Mouse (Mus musculus): ENCODE measurements around the gene Slc5a4a.

Slc5a4a gene

DNA sequence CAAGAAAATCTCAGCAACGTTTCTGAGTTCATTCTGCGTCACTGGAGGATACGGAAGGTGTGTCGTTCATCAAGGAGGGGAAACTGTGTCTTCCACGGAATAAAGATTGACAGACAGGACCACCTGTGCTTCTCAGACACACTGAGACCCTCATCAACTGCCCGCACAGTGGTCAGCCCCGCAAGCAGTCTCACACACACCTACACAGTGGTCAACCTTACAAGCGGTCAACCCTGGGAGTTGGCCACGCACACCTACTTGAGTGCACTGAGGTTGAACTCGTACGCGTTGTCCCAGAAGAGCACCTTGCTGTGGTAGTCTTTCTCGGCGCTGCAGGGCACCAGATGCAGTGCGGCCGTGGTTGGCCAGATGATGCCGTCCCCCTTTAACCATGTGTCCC lies 69.8 kb downstream of the Slc5a4a start:
- in situ Hi-C loops (cut with MboI, MseI), result no loop called here

- in situ Hi-C loops (cut with MboI, MseI), result no loop called here
Measured at GRCm38 (mm10) chr10:76218240-76218639, 71.0 kb downstream of the Slc5a4a start.

DNA sequence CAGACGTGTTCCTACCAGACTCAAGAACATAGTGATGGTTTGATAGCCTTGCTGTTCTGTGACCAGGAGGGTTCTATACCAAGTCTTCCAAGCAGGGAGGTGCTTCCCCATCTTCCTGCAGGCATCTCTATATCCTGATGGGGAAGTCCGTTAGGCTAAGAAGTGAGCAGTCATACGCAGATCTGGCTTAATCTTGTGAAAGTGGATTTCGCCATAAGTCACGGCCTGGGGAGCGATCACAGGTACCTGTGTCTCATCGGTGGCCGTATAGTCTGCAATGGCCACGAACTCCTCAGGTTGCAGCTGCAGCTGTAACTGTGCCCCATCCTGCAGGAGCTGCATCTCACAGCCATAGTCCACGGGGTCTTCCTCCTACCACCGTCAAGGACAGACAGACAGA lies 78.7 kb downstream of the Slc5a4a start:
- in situ Hi-C loops (cut with MboI, MseI), result no loop called here

DNA sequence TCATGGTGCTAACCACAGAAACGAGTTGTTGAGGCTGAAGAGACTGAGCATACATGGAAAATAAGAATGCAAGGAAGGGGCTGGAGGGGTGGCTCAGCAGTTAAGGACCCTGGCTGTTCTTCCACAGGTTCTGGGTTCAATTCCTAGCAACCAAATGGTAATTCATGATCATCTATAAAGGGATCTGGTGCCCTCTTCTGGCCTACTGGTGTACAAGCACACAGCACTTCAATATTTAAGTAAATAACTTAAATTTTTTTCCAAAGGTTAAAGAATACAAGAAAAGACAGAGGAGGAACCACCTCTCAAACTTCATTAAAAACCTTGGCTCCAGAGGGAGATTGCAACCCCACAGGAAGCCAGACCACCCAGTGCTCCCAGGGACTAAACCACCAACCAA lies 82.4 kb downstream of the Slc5a4a start:
- in situ Hi-C loops (cut with MboI, MseI), result no loop called here

DNA sequence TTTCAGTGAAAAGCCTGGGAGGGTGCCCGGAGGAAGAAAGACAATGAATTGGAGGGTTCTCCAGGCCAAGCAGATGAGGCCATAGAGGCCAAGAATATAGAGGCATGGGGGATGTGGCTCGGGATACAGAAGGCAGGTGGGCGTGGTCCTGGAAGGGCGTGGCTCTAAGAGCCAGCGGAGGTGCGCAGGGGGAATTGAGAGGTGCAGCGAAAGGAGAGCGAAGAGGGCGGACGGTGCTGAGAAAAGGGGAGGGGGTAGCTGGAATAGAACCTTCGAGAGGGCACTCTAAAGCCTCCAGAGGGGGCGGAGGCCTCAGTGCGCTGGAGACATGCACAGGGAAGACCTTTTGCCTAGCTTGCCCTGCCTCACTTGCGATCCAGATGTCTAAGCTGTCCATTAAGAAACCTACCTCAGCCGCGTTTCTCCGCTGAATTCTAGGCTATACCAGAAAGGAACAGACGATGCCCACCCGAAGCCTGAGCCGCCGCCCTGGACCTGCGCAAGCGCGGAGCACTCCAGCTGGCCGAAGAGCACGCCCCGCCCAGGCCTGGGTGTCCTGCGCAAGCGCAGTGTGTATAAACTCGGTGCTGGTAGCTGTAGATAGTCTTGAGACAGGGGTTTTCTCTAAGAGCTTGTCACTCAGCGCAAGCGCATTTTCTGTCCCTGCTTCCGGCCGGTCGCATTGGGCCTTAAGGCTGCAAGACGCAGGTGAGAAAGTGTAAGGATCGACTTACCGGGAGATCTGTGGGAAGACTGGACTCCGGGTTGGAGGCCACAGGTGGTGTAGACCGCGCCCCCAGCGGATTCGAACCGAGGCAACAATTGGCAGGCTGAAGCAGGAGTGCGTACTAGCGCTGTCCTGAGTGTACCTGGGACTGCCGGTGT lies 90.3 kb downstream of the Slc5a4a start, which contains the start of gene Prmt2:
Prmt2 (minus strand) TSS at position 525 of the 885 bp plus-strand sequence.
- in situ Hi-C loops (cut with MboI, MseI), result no loop called here

Measured in regulatory T cell (primary cell).